Comparison of ENCODE assay signal across 19 mouse cellular contexts in the genomic region with DNA sequence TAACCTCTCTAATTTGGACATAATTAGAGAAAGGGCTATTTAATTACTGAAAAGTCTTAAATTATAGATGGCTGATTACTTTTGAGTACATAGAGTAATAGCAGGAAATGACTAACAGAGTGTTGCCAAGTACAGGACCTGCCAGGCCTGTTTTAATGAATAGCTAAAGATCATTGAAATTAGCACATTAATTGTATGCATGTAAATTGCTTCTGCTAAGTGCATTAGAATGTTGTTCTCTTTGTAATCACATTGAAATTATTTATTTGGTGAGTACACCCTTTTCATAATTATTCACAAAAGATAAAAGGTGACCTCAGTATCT.
DNase-seq lines count a peak whose midpoint lies in the region; ATAC-seq lines count a peak whose summit lies in the region.
"Had no signal": no experiment of that assay in that cellular context is flagged by ENCODE, and none has a peak within 500 bp of the region (broad histone marks: within the 10 kb centered on the region; RNA-seq: fewer than 3 reads in every experiment).

No protein-coding gene starts in this region.

- DNase-seq in forebrain, embryonic 14.5 days (ENCODE audit: low spot score), result peak; percentile 52
- no peak for DNase-seq in forebrain, embryonic 11.5 days (ENCODE audit: low spot score)
- no peak for DNase-seq in hindbrain, embryonic 14.5 days (ENCODE audit: low spot score)
- no peak for DNase-seq in embryo, embryonic 10 days (ENCODE audit: low spot score)
- DNase-seq: adrenal gland, adult 2 months; adrenal gland, postnatal 10 days; adrenal gland, postnatal 25 days; cerebellum, adult 11-12 months; cerebellum, adult 2 months; cerebellum, adult 9-10 months; cerebellum, postnatal 10 days; cerebellum, postnatal 25 days; embryo, embryonic 11 days had no signal

- H3K27ac ChIP-seq in forebrain, embryonic 14.5 days (ENCODE audit: low read depth, low read length), result no peak overlapping the region
- H3K27ac ChIP-seq in forebrain, embryonic 11.5 days (ENCODE audit: low read depth, low read length), result no peak overlapping the region
- H3K27ac ChIP-seq in forebrain, embryonic 16.5 days (ENCODE audit: low read length), result no peak overlapping the region
- no peak overlapping the region for H3K27ac ChIP-seq in forebrain, embryonic 12.5 days
- no peak overlapping the region for H3K27ac ChIP-seq in hindbrain, embryonic 13.5 days
- no peak overlapping the region; the same call in 1 of the 2 replicates for H3K27ac ChIP-seq in hindbrain, embryonic 14.5 days
- H3K27ac ChIP-seq: embryonic facial prominence, embryonic 13.5 days; embryonic facial prominence, embryonic 15.5 days had no signal

- no peaks in the 10 kb centered on the region for H3K27me3 ChIP-seq in forebrain, embryonic 14.5 days (replicated peaks; ENCODE audit: control insufficient read depth, insufficient read depth, low read length)
- no peaks in the 10 kb centered on the region for H3K27me3 ChIP-seq in forebrain, embryonic 11.5 days (ENCODE audit: control insufficient read depth, insufficient read depth, low read length)
- H3K27me3 ChIP-seq in forebrain, embryonic 16.5 days (replicated peaks; ENCODE audit: control insufficient read depth, insufficient read depth, low read length), result no peaks in the 10 kb centered on the region
- no peaks in the 10 kb centered on the region for H3K27me3 ChIP-seq in forebrain, embryonic 12.5 days
- H3K27me3 ChIP-seq in hindbrain, embryonic 13.5 days, result no peaks in the 10 kb centered on the region
- H3K27me3 ChIP-seq in hindbrain, embryonic 14.5 days (ENCODE audit: control insufficient read depth, insufficient read depth, low read length), result no peaks in the 10 kb centered on the region
- H3K27me3 ChIP-seq: embryonic facial prominence, embryonic 13.5 days; embryonic facial prominence, embryonic 15.5 days had no signal

- peak; percentile 75 for ATAC-seq in forebrain, embryonic 14.5 days
- ATAC-seq in forebrain, embryonic 11.5 days (replicated peaks; ENCODE audit: low FRiP score), result no peak
- peak; percentile 58 for ATAC-seq in forebrain, embryonic 16.5 days
- no peak for ATAC-seq in forebrain, embryonic 12.5 days (ENCODE audit: low FRiP score)
- ATAC-seq in hindbrain, embryonic 13.5 days (ENCODE audit: low FRiP score), result 0 out of 2 replicates have a peak, but pooled peaks have one; percentile 18
- ATAC-seq in hindbrain, embryonic 14.5 days (ENCODE audit: low FRiP score), result no peak; the same call in 1 of the 2 replicates

- no peaks in the 10 kb centered on the region for H3K4me1 ChIP-seq in forebrain, embryonic 14.5 days (ENCODE audit: control insufficient read depth, insufficient read depth, low read length)
- H3K4me1 ChIP-seq in forebrain, embryonic 11.5 days (replicated peaks; ENCODE audit: control insufficient read depth, insufficient read depth, low read length), result no peaks in the 10 kb centered on the region
- H3K4me1 ChIP-seq in forebrain, embryonic 16.5 days (replicated peaks; ENCODE audit: control insufficient read depth, insufficient read depth, low read length), result peaks cover 8% of the 10 kb centered on the region
- no peaks in the 10 kb centered on the region for H3K4me1 ChIP-seq in forebrain, embryonic 12.5 days
- no peaks in the 10 kb centered on the region; the same call in 1 of the 2 replicates for H3K4me1 ChIP-seq in hindbrain, embryonic 13.5 days (replicated peaks)
- 0 out of 2 replicates have a peak, but pooled peaks cover 7% of the 10 kb centered on the region for H3K4me1 ChIP-seq in hindbrain, embryonic 14.5 days (replicated peaks; ENCODE audit: control insufficient read depth, insufficient read depth, low read length)
- H3K4me1 ChIP-seq: embryonic facial prominence, embryonic 13.5 days; embryonic facial prominence, embryonic 15.5 days had no signal

- no peak overlapping the region for H3K4me2 ChIP-seq in forebrain, embryonic 14.5 days (ENCODE audit: low read length)
- H3K4me2 ChIP-seq in forebrain, embryonic 11.5 days (ENCODE audit: low read depth, low read length, severe bottlenecking), result no peak overlapping the region
- no peak overlapping the region for H3K4me2 ChIP-seq in forebrain, embryonic 16.5 days (ENCODE audit: low read length)
- no peak overlapping the region for H3K4me2 ChIP-seq in forebrain, embryonic 12.5 days
- no peak overlapping the region for H3K4me2 ChIP-seq in hindbrain, embryonic 13.5 days
- no peak overlapping the region for H3K4me2 ChIP-seq in hindbrain, embryonic 14.5 days (replicated peaks)
- H3K4me2 ChIP-seq: embryonic facial prominence, embryonic 13.5 days; embryonic facial prominence, embryonic 15.5 days had no signal

- H3K9ac ChIP-seq in forebrain, embryonic 14.5 days (ENCODE audit: low read length), result no peak overlapping the region
- no peak overlapping the region for H3K9ac ChIP-seq in forebrain, embryonic 11.5 days (ENCODE audit: low read length)
- H3K9ac ChIP-seq in forebrain, embryonic 16.5 days (replicated peaks; ENCODE audit: low read depth, low read length), result no peak overlapping the region
- no peak overlapping the region for H3K9ac ChIP-seq in forebrain, embryonic 12.5 days
- H3K9ac ChIP-seq in hindbrain, embryonic 13.5 days, result no peak overlapping the region
- H3K9ac ChIP-seq in hindbrain, embryonic 14.5 days, result no peak overlapping the region
- H3K9ac ChIP-seq: embryonic facial prominence, embryonic 13.5 days; embryonic facial prominence, embryonic 15.5 days had no signal

- H3K4me3 ChIP-seq in forebrain, embryonic 14.5 days (ENCODE audit: low read depth, low read length), result no peak overlapping the region
- H3K4me3 ChIP-seq in forebrain, embryonic 11.5 days (ENCODE audit: low read depth, low read length), result no peak overlapping the region
- H3K4me3 ChIP-seq in forebrain, embryonic 16.5 days (replicated peaks; ENCODE audit: low read length), result no peak overlapping the region
- no peak overlapping the region for H3K4me3 ChIP-seq in forebrain, embryonic 12.5 days (replicated peaks)
- H3K4me3 ChIP-seq in hindbrain, embryonic 13.5 days, result no peak overlapping the region
- no peak overlapping the region for H3K4me3 ChIP-seq in hindbrain, embryonic 14.5 days (replicated peaks; ENCODE audit: low read length)
- H3K4me3 ChIP-seq: embryonic facial prominence, embryonic 13.5 days; embryonic facial prominence, embryonic 15.5 days; erythroblast, embryonic 14.5 days had no signal

- no peaks in the 10 kb centered on the region for H3K36me3 ChIP-seq in forebrain, embryonic 14.5 days (ENCODE audit: control insufficient read depth, insufficient read depth, low read length)
- H3K36me3 ChIP-seq in forebrain, embryonic 11.5 days (ENCODE audit: control insufficient read depth, insufficient read depth, low read length), result no peaks in the 10 kb centered on the region
- no peaks in the 10 kb centered on the region for H3K36me3 ChIP-seq in forebrain, embryonic 16.5 days (ENCODE audit: control insufficient read depth, insufficient read depth)
- H3K36me3 ChIP-seq in forebrain, embryonic 12.5 days (replicated peaks), result no peaks in the 10 kb centered on the region
- no peaks in the 10 kb centered on the region for H3K36me3 ChIP-seq in hindbrain, embryonic 13.5 days
- no peaks in the 10 kb centered on the region for H3K36me3 ChIP-seq in hindbrain, embryonic 14.5 days (replicated peaks; ENCODE audit: control insufficient read depth, insufficient read depth)
- H3K36me3 ChIP-seq: embryonic facial prominence, embryonic 13.5 days; embryonic facial prominence, embryonic 15.5 days had no signal

- H3K9me3 ChIP-seq in forebrain, embryonic 14.5 days (replicated peaks; ENCODE audit: control insufficient read depth, low read length), result no peaks in the 10 kb centered on the region
- no peaks in the 10 kb centered on the region for H3K9me3 ChIP-seq in forebrain, embryonic 11.5 days (ENCODE audit: control insufficient read depth, low read length)
- no peaks in the 10 kb centered on the region for H3K9me3 ChIP-seq in forebrain, embryonic 16.5 days (ENCODE audit: control insufficient read depth, low read length)
- no peaks in the 10 kb centered on the region for H3K9me3 ChIP-seq in forebrain, embryonic 12.5 days
- H3K9me3 ChIP-seq in hindbrain, embryonic 13.5 days, result no peaks in the 10 kb centered on the region
- no peaks in the 10 kb centered on the region for H3K9me3 ChIP-seq in hindbrain, embryonic 14.5 days (ENCODE audit: control insufficient read depth, low read length)
- H3K9me3 ChIP-seq: embryonic facial prominence, embryonic 13.5 days; embryonic facial prominence, embryonic 15.5 days had no signal

Comparison
In these comparisons a context has a peak if more than half of its experiments do, and no peak if none do; other contexts are left out.
1. ATAC-seq: peak in forebrain, embryonic 14.5 days (single experiment), forebrain, embryonic 16.5 days (single experiment) and hindbrain, embryonic 13.5 days (single experiment); none in forebrain, embryonic 11.5 days (single experiment), forebrain, embryonic 12.5 days (single experiment) and hindbrain, embryonic 14.5 days (single experiment).